Mouse (Mus musculus): ENCODE results near the gene Psmb7. TPM values are rescaled to one million over a fixed set of nuclear protein-coding genes. Genes with fewer than 3 reads are reported as not detected.

Gene Psmb7
- total RNA-seq, 4 experiments from 2014 or later = 311 to 333 (median 328) TPM

- DNase-seq (ENCODE audit: low spot score in 2 of 2) = no peak
Observed at GRCm38 (mm10) chr2:38545706-38546105, 98.2 kb downstream of the Psmb7 start.

- no peak for DNase-seq (ENCODE audit: low spot score in 2 of 2)
Observed at GRCm38 (mm10) chr2:38544982-38545381, 98.9 kb downstream of the Psmb7 start.

- DNase-seq (ENCODE audit: low spot score in 2 of 2) = no peak
Observed at GRCm38 (mm10) chr2:38544341-38544740, 99.5 kb downstream of the Psmb7 start.

GRCm38 (mm10) chr2:38543158-38543557, 100.7 kb downstream of the Psmb7 start:
- DNase-seq (ENCODE audit: low spot score in 2 of 2) = no peak

GRCm38 (mm10) chr2:38542366-38542765, 101.5 kb downstream of the Psmb7 start:
- no peak for DNase-seq (ENCODE audit: low spot score in 2 of 2)

GRCm38 (mm10) chr2:38541570-38541969, 102.3 kb downstream of the Psmb7 start:
- no peak for DNase-seq (ENCODE audit: low spot score in 2 of 2)

GRCm38 (mm10) chr2:38541101-38541500, 102.8 kb downstream of the Psmb7 start:
- DNase-seq (ENCODE audit: low spot score in 2 of 2) = no peak

GRCm38 (mm10) chr2:38540666-38541065, 103.2 kb downstream of the Psmb7 start:
- no peak for DNase-seq (ENCODE audit: low spot score in 2 of 2)

- DNase-seq (ENCODE audit: low spot score in 2 of 2) = no peak
Observed at GRCm38 (mm10) chr2:38539677-38540076, 104.2 kb downstream of the Psmb7 start.

Small RNA genes lying within 50 kb of the gene (microRNA-seq; reads per million reads assigned to microRNA genes)
- not detected for gene Gm27634

Other genes with a start within 250 kb of the Psmb7 start
- gene Nek6, start 132.4 kb downstream of the Psmb7 start, total RNA-seq (2022) = 10 to 100 TPM; 10.7 to 15.6 (median 14.1) TPM
- gene Nr5a1, start 70.5 kb upstream of the Psmb7 start, total RNA-seq (2022) = under 1 TPM in 2 of 4 experiments, not detected in 2; 0.12 to 0.16 TPM